ENCODE assay signal across 33 mouse cellular contexts in the genomic region with DNA sequence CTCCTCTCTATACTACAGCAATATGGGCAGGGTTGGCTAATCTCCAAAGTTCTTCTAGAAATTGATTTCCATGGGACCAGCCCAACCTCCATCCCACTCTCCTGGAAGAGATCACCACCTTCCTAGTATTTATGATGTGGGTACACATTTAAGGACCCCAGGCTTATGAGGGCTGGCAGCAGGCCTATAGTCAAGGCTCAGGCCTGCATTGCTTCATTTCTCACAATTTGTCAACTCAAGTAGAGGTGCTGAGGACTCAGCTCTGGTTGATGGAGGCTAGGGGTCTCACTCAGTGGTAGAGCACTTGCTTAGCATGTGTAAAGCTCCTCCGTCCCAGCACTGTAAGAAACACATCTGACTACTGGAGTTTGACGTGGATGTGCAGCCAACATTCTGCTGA. TPM values are rescaled to one million over a fixed set of nuclear protein-coding genes. Genes with fewer than 3 reads are reported as not detected.
"Had no signal": no experiment of that assay in that cellular context is flagged by ENCODE, and none has a peak within 500 bp of the region (broad histone marks: within the 10 kb centered on the region; RNA-seq: fewer than 3 reads in every experiment).

No protein-coding gene starts in this region.

- H3K4me1 ChIP-seq: embryonic facial prominence, embryonic 10.5 days; embryonic facial prominence, embryonic 12.5 days; embryonic facial prominence, embryonic 13.5 days; embryonic facial prominence, embryonic 15.5 days; forebrain, embryonic 10.5 days; forebrain, embryonic 12.5 days; forebrain, embryonic 13.5 days; forebrain, embryonic 15.5 days had no signal

- H3K36me3 ChIP-seq: embryonic facial prominence, embryonic 10.5 days; embryonic facial prominence, embryonic 12.5 days; embryonic facial prominence, embryonic 13.5 days; embryonic facial prominence, embryonic 15.5 days; forebrain, embryonic 10.5 days; forebrain, embryonic 12.5 days; forebrain, embryonic 15.5 days had no signal

- ATAC-seq: forebrain, embryonic 13.5 days; forebrain, embryonic 14.5 days; forebrain, embryonic 15.5 days; forebrain, embryonic 16.5 days; forebrain, postnatal 0 days had no signal

- H3K27ac ChIP-seq: embryonic facial prominence, embryonic 10.5 days; embryonic facial prominence, embryonic 12.5 days; embryonic facial prominence, embryonic 13.5 days; embryonic facial prominence, embryonic 15.5 days; forebrain, embryonic 10.5 days; forebrain, embryonic 12.5 days; forebrain, embryonic 13.5 days; forebrain, embryonic 15.5 days; gastrocnemius, adult 2 months; heart, adult 2 months had no signal

- DNase-seq: cerebellum, adult 2 months; cerebellum, adult 8-10 months; cerebellum, adult 9-10 months; cerebellum, adult 9-11 months; cerebellum, postnatal 10 days; cerebellum, postnatal 14 days; cerebellum, postnatal 25 days; cerebellum, postnatal 36 days; embryo, embryonic 11 days; forebrain, postnatal 0 days; gastrocnemius, adult 2 months; gastrocnemius, postnatal 10 days; gastrocnemius, postnatal 14 days; gastrocnemius, postnatal 25 days; gastrocnemius, postnatal 36 days; heart, adult 18-20 months; heart, adult 2 months had no signal

- H3K27me3 ChIP-seq: embryonic facial prominence, embryonic 12.5 days; embryonic facial prominence, embryonic 13.5 days; embryonic facial prominence, embryonic 15.5 days; forebrain, embryonic 12.5 days; forebrain, embryonic 13.5 days; forebrain, embryonic 15.5 days had no signal

- H3K4me3 ChIP-seq: embryonic facial prominence, embryonic 10.5 days; embryonic facial prominence, embryonic 12.5 days; embryonic facial prominence, embryonic 13.5 days; embryonic facial prominence, embryonic 15.5 days; erythroblast, embryonic 14.5 days; forebrain, embryonic 10.5 days; forebrain, embryonic 12.5 days; forebrain, embryonic 13.5 days; forebrain, embryonic 15.5 days; gastrocnemius, adult 2 months; heart, adult 2 months had no signal

- H3K9me3 ChIP-seq: embryonic facial prominence, embryonic 12.5 days; embryonic facial prominence, embryonic 13.5 days; embryonic facial prominence, embryonic 15.5 days; forebrain, embryonic 10.5 days; forebrain, embryonic 12.5 days; forebrain, embryonic 13.5 days; forebrain, embryonic 15.5 days had no signal

RNA-seq across cellular contexts. Expression of a gene that starts 27.6 kb away (rescaled TPM):
- total RNA-seq: gastrocnemius, adult 18-20 months; gastrocnemius, adult 2 months; gastrocnemius, adult 8-10 months; gastrocnemius, postnatal 14 days; gastrocnemius, postnatal 25 days; gastrocnemius, postnatal 36 days; granulocyte monocyte progenitor cell, adult 5-6 weeks had no signal
- polyA plus RNA-seq: embryonic facial prominence, embryonic 10.5 days; embryonic facial prominence, embryonic 11.5 days; embryonic facial prominence, embryonic 12.5 days; forebrain, embryonic 10.5 days; forebrain, embryonic 11.5 days; forebrain, embryonic 12.5 days; forebrain, embryonic 13.5 days; forebrain, embryonic 15.5 days had no signal
